Mouse (Mus musculus) midbrain, embryonic 16.5 days (tissue): ENCODE measurements around the gene Ism1. TPM values are rescaled to one million over a fixed set of nuclear protein-coding genes. Genes with fewer than 3 reads are reported as not detected.

Source experiments
- polyA plus RNA-seq: library from polyadenylated mRNA; unstranded; fragments of >200 nt; fragmentation: Nextera tagmentation; extraction: Ambion mirVana; gene quantifications from 2 replicates; pipeline ENCODE4 v1.2.1, GENCODE M21; 2015

Gene Ism1
- polyA plus RNA-seq, 1 experiment from 2014 or later: 0.49 TPM

Other genes with a start within 250 kb of the Ism1 start
- 0.24 and 0.27 TPM in 2 replicates for gene Sptlc3, start 184.3 kb upstream of the Ism1 start, polyA plus RNA-seq